Mouse (Mus musculus) erythroblast, embryonic 14.5 days (primary cell): Measurements from ENCODE around the gene Slc6a20b.

Source experiments
- GATA1 ChIP-seq: IDR thresholded peaks from 2 replicates; pipeline ENCODE4 v1.6.1; 2012; ENCODE audit warnings: low read length, inconsistent platforms, mixed read lengths
- TAL1 ChIP-seq: IDR thresholded peaks from 3 replicates; pipeline ENCODE4 v1.6.1; 2012; ENCODE audit warnings: low read length, inconsistent platforms, mixed read lengths

DNA sequence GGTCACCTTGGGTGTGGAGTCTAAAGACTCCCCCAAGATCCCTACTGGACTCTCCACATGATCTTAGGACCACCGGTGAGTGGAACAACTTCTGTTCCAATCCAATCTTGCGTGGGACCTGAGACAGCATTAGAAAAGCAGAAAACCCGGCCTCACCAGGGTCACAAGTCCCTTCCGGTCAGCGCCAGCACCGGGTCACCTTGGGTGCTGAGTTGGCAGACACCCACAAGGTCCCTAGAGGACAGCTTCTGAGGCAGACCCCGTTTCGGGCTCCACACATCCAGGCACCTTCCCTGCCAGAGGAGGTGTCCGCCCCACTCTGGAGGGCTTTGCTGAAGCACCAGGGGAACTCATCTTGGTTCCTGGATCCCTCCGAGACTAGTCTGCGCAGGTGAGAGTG lies 6.5 kb downstream of the Slc6a20b start:
- TF ChIP-seq GATA1 (no peak), TAL1 (no peak)
